Mouse (Mus musculus) heart, embryonic 10.5 days (tissue): ENCODE data around the gene Padi4. TPM values are rescaled to one million over a fixed set of nuclear protein-coding genes. Genes with fewer than 3 reads are reported as not detected.

Source experiments
- DNase-seq: peaks from one replicate; pipeline ENCODE4 v3.0.0-alpha.2; 2017; ENCODE audit warnings: low spot score
- H3K27ac ChIP-seq: fragments of 300-500 bp; sonication (generic); 2 replicates; pipeline ENCODE4 v1.5.1; 2016; ENCODE audit warnings: mild to moderate bottlenecking
- H3K27me3 ChIP-seq: fragments of 300-500 bp; sonication (generic); 2 replicates; pipeline ENCODE4 v1.6.1; 2016; ENCODE audit warnings: mild to moderate bottlenecking; ENCODE audit not compliant: poor library complexity, insufficient read depth, severe bottlenecking
- H3K36me3 ChIP-seq: fragments of 300-500 bp; sonication (generic); 2 replicates; pipeline ENCODE4 v1.6.1; 2016; ENCODE audit warnings: mild to moderate bottlenecking, moderate library complexity
- H3K4me1 ChIP-seq: fragments of 300-500 bp; sonication (generic); 2 replicates; pipeline ENCODE4 v1.6.1; 2016; ENCODE audit warnings: mild to moderate bottlenecking
- H3K4me3 ChIP-seq: fragments of 300-500 bp; sonication (generic); 2 replicates; pipeline ENCODE4 v1.5.1; 2016; ENCODE audit warnings: mild to moderate bottlenecking, moderate library complexity
- H3K9me3 ChIP-seq: fragments of 300-500 bp; sonication (generic); 2 replicates; pipeline ENCODE4 v1.6.1; 2016; ENCODE audit warnings: mild to moderate bottlenecking, moderate library complexity
- WGBS: fragments of 180-500 bp; shearing (Covaris S2); methylation state at CpG from one replicate; pipeline ENCODE4 v1.1.7; 2016; 5-methylcytosine and 5-hydroxymethylcytosine counted together
- polyA plus RNA-seq: library from polyadenylated mRNA; unstranded; fragments of >200 nt; fragmentation: Nextera tagmentation; extraction: Ambion mirVana; gene quantifications from 2 replicates; pipeline ENCODE4 v1.2.1, GENCODE M21; 2016

The Padi4 gene
- 1.9 and 2.9 TPM in 2 replicates for polyA plus RNA-seq

DNA sequence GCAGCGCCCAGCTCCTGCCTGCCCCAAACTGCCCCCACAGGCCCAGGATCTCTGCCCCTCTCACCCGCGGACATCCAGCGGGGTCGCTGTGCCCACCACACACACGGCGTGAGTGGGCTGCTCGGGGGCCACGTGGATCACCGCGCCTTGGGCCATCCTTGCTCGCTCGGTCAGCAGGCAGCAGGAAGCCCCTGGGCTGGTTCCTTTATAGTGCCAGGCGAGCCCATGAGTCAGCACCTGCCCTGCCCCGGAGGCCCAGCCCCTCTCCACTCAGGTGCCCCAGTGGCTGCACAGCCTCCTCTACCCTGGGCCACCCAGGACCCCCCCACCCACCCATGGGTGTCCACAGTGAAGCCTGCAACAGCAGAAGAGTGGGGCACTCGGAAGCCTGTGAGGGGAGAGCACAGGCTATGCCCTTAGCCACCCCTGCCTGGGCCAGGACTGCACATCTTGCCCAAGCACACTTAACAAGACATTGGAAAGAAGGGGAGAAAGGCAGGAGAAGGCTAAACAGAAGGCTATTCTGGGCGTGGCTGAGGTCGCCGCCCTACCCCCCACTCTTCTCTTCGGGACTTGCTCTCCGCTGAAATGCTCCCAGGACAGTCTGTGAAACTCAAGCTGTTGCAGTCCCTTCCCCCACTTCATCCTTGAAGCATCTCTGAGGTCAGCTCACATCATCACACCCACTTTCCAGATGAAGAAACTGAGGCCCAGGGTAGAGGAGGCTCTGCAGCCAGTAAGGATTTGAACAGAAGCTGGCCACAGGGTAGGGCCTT, at the start of gene Padi4:
Gene Padi4, minus strand, starts transcription at position 212 of the 776 bp plus-strand sequence.
- H3K36me3 ChIP-seq: no peaks in the 10 kb centered on the region
- 86% methylated on average over 21 of the region's 21 CpGs for WGBS
- peak within 1 kb of the TSS; percentile 36 for H3K27ac ChIP-seq
- H3K9me3 ChIP-seq: no peaks in the 10 kb centered on the region
- no peak within 1 kb of the TSS for H3K4me3 ChIP-seq
- peaks cover 21% of the 10 kb centered on the region for H3K4me1 ChIP-seq
- DNase-seq: no peak
- H3K27me3 ChIP-seq: 0 out of 2 replicates have a peak, but pooled peaks cover 5% of the 10 kb centered on the region

DNA sequence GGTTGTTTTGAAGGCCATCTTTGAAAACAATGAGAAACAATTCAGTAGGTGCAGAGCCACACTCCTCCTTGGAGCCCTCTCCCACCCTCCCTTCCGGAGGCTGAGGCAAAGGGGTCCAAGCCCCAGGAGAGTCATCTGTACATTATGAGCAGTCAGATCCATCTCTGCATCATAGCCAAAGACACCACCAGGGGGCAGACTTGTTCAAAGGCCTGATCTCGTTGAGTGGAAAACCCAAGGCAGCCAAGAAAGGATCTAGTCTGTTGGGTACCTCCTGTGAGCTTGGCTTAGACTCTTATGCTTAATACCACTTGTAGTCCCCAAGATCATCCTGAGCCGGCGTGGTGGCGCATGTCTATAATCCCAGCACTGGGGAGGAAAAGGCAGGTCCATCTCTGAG, 48.0 kb upstream of the Padi4 start:
- no peak overlapping the region for H3K4me3 ChIP-seq
- DNase-seq: no peak
- H3K9me3 ChIP-seq: peaks cover 28% of the 10 kb centered on the region
- peaks cover 2% of the 10 kb centered on the region; the same call in 1 of the 2 replicates for H3K36me3 ChIP-seq
- H3K4me1 ChIP-seq: peaks cover 2% of the 10 kb centered on the region
- 71% methylated on average over 5 of the region's 5 CpGs for WGBS
- H3K27me3 ChIP-seq: peaks cover 13% of the 10 kb centered on the region; the same call in 1 of the 2 replicates
- H3K27ac ChIP-seq: no peak overlapping the region

DNA sequence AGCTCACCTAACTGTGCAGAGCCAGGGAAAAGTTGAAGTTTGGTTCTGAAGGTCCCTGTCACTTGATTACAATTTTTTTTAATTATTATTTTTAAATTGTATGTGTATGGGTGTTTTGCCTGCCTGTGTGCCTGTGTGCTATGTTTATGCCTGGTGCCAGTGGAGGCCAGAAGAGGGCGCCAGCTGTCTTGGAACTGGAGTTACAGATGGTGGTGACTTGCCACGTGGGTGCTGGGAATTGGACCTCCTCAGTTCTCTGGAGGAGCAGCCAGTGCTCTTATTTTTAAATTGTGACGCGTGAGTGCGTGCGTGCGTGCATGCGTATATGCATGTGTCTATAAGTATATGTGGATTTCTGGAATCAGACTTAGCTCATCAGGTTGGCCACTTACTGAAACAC, 43.4 kb upstream of the Padi4 start:
- peaks cover 3% of the 10 kb centered on the region; the same call in 1 of the 2 replicates for H3K27me3 ChIP-seq
- H3K4me1 ChIP-seq: peaks cover 43% of the 10 kb centered on the region
- 88% methylated on average over 8 of the region's 8 CpGs for WGBS
- no peak for DNase-seq
- H3K27ac ChIP-seq: no peak overlapping the region
- H3K4me3 ChIP-seq: no peak overlapping the region
- H3K36me3 ChIP-seq: no peaks in the 10 kb centered on the region
- H3K9me3 ChIP-seq: peaks cover 6% of the 10 kb centered on the region; the same call in 1 of the 2 replicates

DNA sequence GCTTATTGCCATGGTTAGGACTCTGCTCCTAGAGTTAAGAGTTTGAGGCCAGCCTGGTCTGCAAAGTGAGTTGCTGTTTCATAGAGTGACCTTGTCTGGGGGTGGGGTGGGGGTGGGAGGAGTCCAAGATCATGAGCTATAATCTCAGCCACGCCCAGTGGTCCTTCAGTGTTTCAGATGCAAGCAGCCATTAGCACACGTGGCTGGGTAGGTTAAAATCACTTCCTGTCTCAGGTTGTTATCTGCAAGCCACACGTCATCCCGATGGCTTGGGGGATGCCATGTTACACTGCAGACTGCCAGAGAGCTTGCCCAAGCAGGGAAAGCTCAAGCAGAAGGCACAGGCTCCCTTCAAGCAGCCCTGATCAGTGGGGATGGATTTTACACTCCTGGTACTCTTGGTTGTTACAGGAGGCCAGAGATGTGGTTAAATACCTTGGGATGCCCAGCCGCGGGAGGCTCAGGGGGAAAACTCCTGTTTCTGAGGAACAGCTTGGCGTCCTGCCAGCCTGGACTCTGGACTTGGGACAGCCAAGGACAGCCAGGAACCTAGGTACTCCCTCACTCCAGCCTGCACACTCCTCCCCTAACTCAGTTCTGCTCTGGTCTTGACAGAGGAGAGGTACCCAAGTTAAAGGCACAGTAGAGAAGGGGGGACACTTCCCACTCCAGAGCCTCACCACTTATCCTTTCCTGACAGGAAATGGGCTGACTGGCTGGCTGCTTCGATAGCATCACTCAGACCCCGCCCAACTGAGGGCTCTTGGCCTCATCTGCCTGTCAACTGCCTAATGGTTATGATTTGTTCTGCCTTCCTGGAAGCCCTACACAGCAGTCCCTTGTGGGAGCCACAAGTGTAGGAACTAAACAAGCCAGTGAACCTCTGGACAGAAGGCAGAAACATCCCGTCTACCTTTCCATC, 42.2 kb upstream of the Padi4 start:
- H3K9me3 ChIP-seq: no peaks in the 10 kb centered on the region
- H3K4me1 ChIP-seq: peaks cover 54% of the 10 kb centered on the region
- DNase-seq: no peak
- H3K27me3 ChIP-seq: peaks cover 3% of the 10 kb centered on the region; the same call in 1 of the 2 replicates
- peak overlapping the region; percentile 59 for H3K27ac ChIP-seq
- whole genome bisulfite sequencing: 36% methylated on average over 10 of the region's 10 CpGs
- H3K4me3 ChIP-seq: no peak overlapping the region
- H3K36me3 ChIP-seq: no peaks in the 10 kb centered on the region

DNA sequence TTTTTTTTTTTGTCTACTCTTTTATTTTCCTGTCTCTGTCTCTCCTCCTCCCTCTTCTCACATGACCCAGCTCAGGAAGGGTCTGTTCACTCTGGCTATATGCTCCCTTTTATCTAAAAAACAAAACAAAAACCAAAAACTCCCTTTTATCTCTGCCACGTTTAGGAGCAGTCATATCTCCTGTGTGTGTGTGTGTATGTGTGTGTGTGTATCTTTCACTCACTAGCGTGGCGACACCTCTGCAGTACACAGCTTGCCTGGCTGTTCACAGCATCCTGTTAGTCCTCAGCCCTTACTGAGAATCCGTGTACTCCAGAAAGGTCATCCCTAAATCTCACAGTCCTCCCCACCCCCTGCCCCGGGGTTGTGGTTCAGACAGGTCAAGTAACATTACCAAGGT, 41.5 kb upstream of the Padi4 start:
- Histone ChIP-seq H3K4me3 (no peak overlapping the region), H3K27ac (peak overlapping the region; percentile 59; the same call in 1 of the 2 replicates), H3K9me3 (no peaks in the 10 kb centered on the region), H3K36me3 (no peaks in the 10 kb centered on the region), H3K27me3 (peaks cover 3% of the 10 kb centered on the region; the same call in 1 of the 2 replicates), H3K4me1 (peaks cover 61% of the 10 kb centered on the region)
- DNase-seq: no peak
- WGBS: 53% methylated on average over 5 of the region's 5 CpGs

DNA sequence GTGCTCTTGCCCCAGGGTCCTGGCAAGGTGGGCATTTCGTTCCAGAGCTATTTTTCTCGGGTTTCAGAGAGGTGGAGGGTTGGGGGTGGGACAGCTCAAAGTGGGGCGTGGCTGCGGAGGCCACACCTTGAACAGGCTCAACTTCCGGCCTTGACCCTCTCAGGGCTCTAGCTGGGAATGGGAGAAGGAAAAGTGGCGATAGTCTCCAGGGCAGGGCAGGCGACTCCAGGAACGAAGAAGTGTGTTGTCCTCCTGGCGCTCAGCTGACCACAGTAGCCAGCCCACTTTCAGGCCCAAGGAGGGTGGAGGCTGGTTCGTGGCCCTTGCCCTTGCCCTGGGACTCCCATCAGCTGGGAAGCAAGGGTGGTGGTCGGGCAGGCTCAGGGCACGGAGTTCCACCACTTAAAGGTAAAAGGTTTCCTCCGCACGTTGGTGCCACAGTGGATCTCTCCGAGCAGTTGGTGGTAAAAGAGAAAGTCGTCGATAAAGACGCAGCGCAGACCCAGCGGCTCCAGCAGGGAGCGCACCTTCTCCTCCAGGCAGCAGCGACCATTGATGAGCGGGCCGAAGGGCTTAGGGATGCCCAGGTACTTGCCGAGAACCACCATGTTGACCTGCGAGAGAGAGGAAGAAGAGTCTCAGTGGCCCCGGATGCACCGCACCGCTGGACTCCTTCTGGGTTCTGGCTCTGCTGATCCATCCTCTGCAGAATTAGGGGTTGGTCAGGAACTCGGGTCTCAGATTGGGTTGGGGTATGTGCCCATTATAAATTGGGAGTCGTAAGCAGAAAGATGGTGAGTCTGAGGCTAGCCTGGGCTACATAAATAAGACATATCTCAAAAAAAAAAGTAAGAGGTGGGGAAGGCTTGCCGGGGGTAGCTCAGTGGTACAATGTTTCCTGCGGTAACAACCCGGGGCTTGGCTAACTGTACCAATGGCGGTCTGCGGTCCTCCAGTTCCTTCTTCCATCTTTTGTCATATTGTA, 40.5 kb upstream of the Padi4 start:
- Histone ChIP-seq H3K36me3 (no peaks in the 10 kb centered on the region), H3K4me1 (peaks cover 67% of the 10 kb centered on the region), H3K9me3 (no peaks in the 10 kb centered on the region), H3K27ac (peak overlapping the region; percentile 88), H3K27me3 (peaks cover 3% of the 10 kb centered on the region; the same call in 1 of the 2 replicates), H3K4me3 (peak overlapping the region; percentile 63)
- DNase-seq: peak; percentile 87
- 26% methylated on average over 36 of the region's 36 CpGs for WGBS

DNA sequence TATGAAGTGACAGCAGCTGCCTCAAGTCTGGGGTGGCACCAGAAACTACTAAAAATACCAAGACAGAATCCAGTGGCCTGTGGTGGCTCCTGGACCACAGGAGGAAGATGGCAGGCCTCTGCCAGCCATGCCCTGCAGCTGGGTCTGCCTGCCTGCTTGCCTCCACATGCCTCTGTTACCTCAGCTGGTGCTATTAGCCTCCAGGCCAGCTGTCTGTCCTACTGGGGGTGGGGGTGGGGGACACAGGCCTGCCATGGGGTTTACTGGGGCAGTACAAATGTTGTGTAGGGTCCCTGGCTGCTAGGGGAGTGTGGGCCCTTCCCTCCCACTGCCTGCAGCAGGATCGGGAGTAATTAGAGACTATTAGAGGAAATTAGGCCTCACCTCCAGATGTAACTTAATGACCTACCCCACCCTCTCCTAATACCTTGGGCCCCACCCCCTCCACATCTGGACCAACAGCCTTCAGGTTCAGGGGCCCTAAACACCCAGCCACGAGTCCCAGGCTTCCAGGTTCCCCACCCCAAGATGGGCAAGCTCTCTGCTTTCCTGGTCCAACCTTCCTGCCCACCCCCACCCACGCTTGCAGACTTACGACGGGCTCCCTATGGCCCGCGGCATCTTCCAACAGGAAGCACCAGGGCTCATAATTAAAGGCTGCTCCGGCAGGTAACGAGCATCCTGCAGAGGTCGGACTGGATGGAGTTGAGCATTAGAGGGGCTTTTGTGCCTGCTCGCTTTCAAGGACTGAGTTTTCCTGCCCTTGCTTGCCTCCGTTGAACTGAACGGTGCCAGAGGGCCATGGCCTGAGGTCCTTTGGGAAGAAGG, 39.5 kb upstream of the Padi4 start:
- Histone ChIP-seq H3K27me3 (peaks cover 3% of the 10 kb centered on the region; the same call in 1 of the 2 replicates), H3K36me3 (no peaks in the 10 kb centered on the region), H3K4me1 (peaks cover 76% of the 10 kb centered on the region), H3K27ac (peak overlapping the region; percentile 88), H3K4me3 (peak overlapping the region; percentile 63), H3K9me3 (no peaks in the 10 kb centered on the region)
- no peak for DNase-seq
- 21% methylated on average over 13 of the region's 13 CpGs for WGBS

DNA sequence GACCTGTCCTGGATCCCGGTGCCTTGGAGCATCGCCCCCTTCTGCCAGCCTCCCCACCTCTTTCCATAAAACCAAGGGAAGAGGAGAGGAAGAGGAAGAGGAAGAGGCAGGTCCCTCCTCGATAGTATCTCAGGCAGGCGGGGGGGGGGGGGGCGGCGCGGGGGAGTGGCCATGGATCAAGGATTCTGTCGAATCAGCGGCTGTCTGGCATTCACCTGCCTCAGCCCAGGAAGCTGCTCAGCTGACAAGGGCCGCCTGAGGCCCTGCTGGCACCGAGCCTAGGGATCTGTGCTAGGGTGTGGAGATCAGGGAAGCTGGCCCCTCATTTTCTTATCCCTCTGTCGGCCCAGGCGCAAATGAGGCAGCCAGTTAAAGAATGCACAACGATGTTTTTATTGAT, 38.6 kb upstream of the Padi4 start:
- H3K27me3 ChIP-seq: peaks cover 4% of the 10 kb centered on the region; the same call in 1 of the 2 replicates
- H3K9me3 ChIP-seq: no peaks in the 10 kb centered on the region
- WGBS: 10% methylated on average over 13 of the region's 14 CpGs
- peak overlapping the region; percentile 88 for H3K27ac ChIP-seq
- DNase-seq: no peak
- H3K4me3 ChIP-seq: peak overlapping the region; percentile 41
- H3K36me3 ChIP-seq: no peaks in the 10 kb centered on the region
- H3K4me1 ChIP-seq: peaks cover 76% of the 10 kb centered on the region

DNA sequence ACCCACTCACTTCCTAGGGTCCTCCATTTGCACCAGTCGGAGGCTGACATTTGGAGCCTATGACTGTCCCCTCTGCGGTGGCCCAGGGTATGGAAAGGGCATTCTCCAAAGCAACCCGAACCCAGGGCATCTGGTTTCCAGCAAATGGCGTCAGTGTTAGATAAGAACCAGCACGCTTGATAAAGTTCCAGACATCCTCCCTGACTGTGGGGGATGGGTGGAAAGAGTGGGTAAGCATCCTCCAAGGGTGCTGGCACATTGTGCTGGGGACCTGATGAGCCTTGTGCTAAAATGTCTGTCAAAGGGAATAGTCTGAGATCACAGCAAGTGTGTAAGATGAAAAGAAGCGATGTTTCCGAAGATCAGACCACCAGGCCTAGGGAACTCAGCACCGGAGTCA, 38.2 kb upstream of the Padi4 start:
- Histone ChIP-seq H3K9me3 (no peaks in the 10 kb centered on the region), H3K27ac (peak overlapping the region; percentile 88), H3K36me3 (no peaks in the 10 kb centered on the region), H3K4me3 (peak overlapping the region; percentile 41), H3K4me1 (peaks cover 76% of the 10 kb centered on the region), H3K27me3 (peaks cover 8% of the 10 kb centered on the region; the same call in 1 of the 2 replicates)
- 10% methylated on average over 8 of the region's 8 CpGs for WGBS
- DNase-seq: peak; percentile 81

DNA sequence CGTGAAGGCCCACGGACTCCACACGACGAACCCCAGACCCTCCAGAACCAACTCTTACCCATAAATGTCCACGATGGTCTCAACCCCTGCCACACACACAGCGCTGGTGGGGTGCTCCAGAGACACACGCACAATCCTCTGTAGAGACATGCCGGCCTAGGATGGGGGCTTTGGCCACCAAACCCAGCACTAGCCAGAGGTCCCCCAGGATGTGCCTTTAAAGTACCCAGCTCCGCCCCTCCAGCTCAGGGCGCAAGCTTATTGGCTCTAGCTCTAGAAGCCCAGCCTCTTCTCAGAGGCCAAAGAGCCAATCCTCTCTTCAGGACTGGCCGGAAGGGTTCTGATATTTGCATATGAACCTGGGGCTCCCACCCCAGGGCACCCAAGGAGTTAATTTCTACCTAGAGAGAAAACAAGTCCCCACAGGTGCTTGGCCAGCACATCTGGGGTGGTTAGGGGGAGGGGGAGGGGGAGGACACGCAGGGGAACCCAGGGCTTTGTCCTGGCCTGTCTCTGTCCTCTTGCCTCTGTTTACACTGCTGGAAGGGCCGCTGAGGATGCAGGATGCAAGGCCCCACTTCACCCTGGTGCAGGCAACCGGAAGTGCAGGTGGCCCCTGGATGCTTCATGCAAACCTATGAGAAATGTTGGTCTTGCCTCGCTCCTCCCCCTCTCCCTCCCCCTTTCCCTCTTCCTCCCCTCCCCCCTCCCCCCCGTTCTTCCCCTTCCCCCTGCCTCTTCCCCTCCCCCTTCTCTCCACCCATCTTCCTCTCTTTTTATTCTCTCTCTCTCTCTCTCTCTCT, 36.6 kb upstream of the Padi4 start, which contains the start of gene Padi3:
Gene Padi3, minus strand, starts transcription at position 191 of the 803 bp plus-strand sequence.
- DNase-seq: no peak
- Histone ChIP-seq H3K4me3 (no peak within 1 kb of the TSS), H3K27me3 (peaks cover 8% of the 10 kb centered on the region; the same call in 1 of the 2 replicates), H3K4me1 (peaks cover 61% of the 10 kb centered on the region), H3K9me3 (no peaks in the 10 kb centered on the region), H3K27ac (peak within 1 kb of the TSS; percentile 88), H3K36me3 (no peaks in the 10 kb centered on the region)
- 72% methylated on average over 16 of the region's 16 CpGs for WGBS
